Mouse (Mus musculus): ENCODE data around the gene Krtap4-1. TPM values are rescaled to one million over a fixed set of nuclear protein-coding genes. Genes with fewer than 3 reads are reported as not detected.

Krtap4-1 gene
- total RNA-seq, 2 experiments from 2014 or later, result not detected

- no peak for DNase-seq
These were observed 44.8 kb downstream of the Krtap4-1 start, which contains the start of gene Krtap1-4 for GRCm38 (mm10) chr11:99583245-99583704. TSS of gene Krtap1-4 (minus strand) at chr11:99583654.

GRCm38 (mm10) chr11:99581564-99581963 lies 46.5 kb downstream of the Krtap4-1 start:
- DNase-seq, result no peak

- DNase-seq, result no peak
These were observed 47.0 kb downstream of the Krtap4-1 start for GRCm38 (mm10) chr11:99581051-99581450.

- no peak for DNase-seq
These were observed 47.4 kb downstream of the Krtap4-1 start, which contains the start of gene Krtap1-5 for GRCm38 (mm10) chr11:99580636-99581035. TSS of gene Krtap1-5 (minus strand) at chr11:99581016.

Other genes with a start within 250 kb of the Krtap4-1 start
- 1 to 10 TPM; 4.1 to 5.1 TPM for gene Krt10, start 238.9 kb downstream of the Krtap4-1 start, total RNA-seq (2021)
- gene Krt12, start 206.0 kb downstream of the Krtap4-1 start, total RNA-seq (2021), result not detected
- gene Krt20, start 190.1 kb downstream of the Krtap4-1 start, total RNA-seq (2021), result not detected
- under 1 TPM in 1 of 2 experiments, not detected in 1; 0.31 TPM for gene Krt23, start 135.1 kb downstream of the Krtap4-1 start, total RNA-seq (2021)
- gene Krt39, start 106.9 kb downstream of the Krtap4-1 start, total RNA-seq (2021), result not detected
- not detected for gene Krt40, start 85.1 kb downstream of the Krtap4-1 start, total RNA-seq (2021)
- gene Krtap3-3, start 77.4 kb downstream of the Krtap4-1 start, total RNA-seq (2021), result not detected
- not detected for gene Krtap3-2, start 71.4 kb downstream of the Krtap4-1 start, total RNA-seq (2021)
- gene Gm11939, start 68.8 kb downstream of the Krtap4-1 start, total RNA-seq (2021), result not detected
- not detected for gene Krtap3-1, start 61.6 kb downstream of the Krtap4-1 start, total RNA-seq (2021)
- gene Krtap1-5, start 47.2 kb downstream of the Krtap4-1 start, total RNA-seq (2021), result not detected
- not detected for gene Krtap1-4, start 44.6 kb downstream of the Krtap4-1 start, total RNA-seq (2021)
- gene Krtap1-3, start 36.9 kb downstream of the Krtap4-1 start, total RNA-seq (2021), result not detected
- gene Krtap9-3, start 30.1 kb downstream of the Krtap4-1 start, total RNA-seq (2021), result not detected
- not detected for gene Gm11938, start 24.9 kb downstream of the Krtap4-1 start, total RNA-seq (2021)
- not detected for gene Gm11937, start 18.0 kb downstream of the Krtap4-1 start, total RNA-seq (2021)
- not detected for gene Krtap2-4, start 13.4 kb downstream of the Krtap4-1 start, total RNA-seq (2021)
- not detected for gene Gm11562, start 7.8 kb downstream of the Krtap4-1 start, total RNA-seq (2021)
- not detected for gene Krtap4-2, start 6.8 kb upstream of the Krtap4-1 start, total RNA-seq (2021)
- gene Krtap4-7, start 15.9 kb upstream of the Krtap4-1 start, total RNA-seq (2021), result not detected
- not detected for gene Gm11555, start 22.0 kb upstream of the Krtap4-1 start, total RNA-seq (2021)
- not detected for gene Gm11563, start 30.7 kb upstream of the Krtap4-1 start, total RNA-seq (2021)
- not detected for gene Krtap4-6, start 37.7 kb upstream of the Krtap4-1 start, total RNA-seq (2021)
- gene Gm14190, start 62.5 kb upstream of the Krtap4-1 start, total RNA-seq (2021), result not detected
- not detected for gene Gm14180, start 106.1 kb upstream of the Krtap4-1 start, total RNA-seq (2021)
- gene Gm11595, start 144.7 kb upstream of the Krtap4-1 start, total RNA-seq (2021), result not detected
- gene Krtap4-8, start 152.5 kb upstream of the Krtap4-1 start, total RNA-seq (2021), result not detected
- gene Krtap4-9, start 157.0 kb upstream of the Krtap4-1 start, total RNA-seq (2021), result not detected
- not detected for gene Gm11596, start 165.2 kb upstream of the Krtap4-1 start, total RNA-seq (2021)
- not detected for gene Gm11569, start 170.7 kb upstream of the Krtap4-1 start, total RNA-seq (2021)
- gene Gm11554, start 176.2 kb upstream of the Krtap4-1 start, total RNA-seq (2021), result not detected
- gene Krtap4-13, start 181.7 kb upstream of the Krtap4-1 start, total RNA-seq (2021), result not detected
- not detected for gene Gm11564, start 187.4 kb upstream of the Krtap4-1 start, total RNA-seq (2021)
- not detected for gene 2300003K06Rik, start 209.8 kb upstream of the Krtap4-1 start, total RNA-seq (2021)
- not detected for gene Krtap4-16, start 223.4 kb upstream of the Krtap4-1 start, total RNA-seq (2021)
- not detected for gene Gm11568, start 229.7 kb upstream of the Krtap4-1 start, total RNA-seq (2021)
- not detected for gene Gm11559, start 236.2 kb upstream of the Krtap4-1 start, total RNA-seq (2021)
- not detected for gene Krtap9-1, start 245.2 kb upstream of the Krtap4-1 start, total RNA-seq (2021)

All from heart, adult 18-20 months (tissue).